Mouse (Mus musculus) lung, postnatal 0 days (tissue): ENCODE data around the gene Sobp.

Experiments used
- CTCF ChIP-seq: IDR thresholded peaks from 2 replicates; pipeline ENCODE4 v1.5.1; 2016; ENCODE audit warnings: antibody characterized with exemption, mild to moderate bottlenecking
- EP300 ChIP-seq: IDR thresholded peaks from 2 replicates; pipeline ENCODE4 v1.6.1; 2016; ENCODE audit warnings: antibody characterized with exemption, mild to moderate bottlenecking, control low read depth

- TF ChIP-seq CTCF: no peak
- no peak for TF ChIP-seq EP300
These were observed 6.1 kb upstream of the Sobp start for GRCm38 (mm10) chr10:43180313-43180912.
